Mouse (Mus musculus): ENCODE measurements around the gene Hoxa6. TPM values are rescaled to one million over a fixed set of nuclear protein-coding genes. Genes with fewer than 3 reads are reported as not detected.
A peak's percentile ranks its signal among the peaks of the same experiment; 100 is the strongest.

The Hoxa6 gene
- total and polyA plus RNA-seq, 2 experiments, result not detected

GRCm38 (mm10) chr6:52217895-52218642, 9.5 kb upstream of the Hoxa6 start:
- no peak overlapping the region for H3K4me3 ChIP-seq (ENCODE audit: insufficient read depth, low read depth, low read length)
- peaks cover 3% of the 10 kb centered on the region; the same call in 1 of the 2 replicates for H3K4me1 ChIP-seq (ENCODE audit: control insufficient read depth, insufficient read depth, low read length)
- no peak overlapping the region for H3K9ac ChIP-seq (ENCODE audit: low read depth, low read length)
- 18% methylated on average over 23 of the region's 23 CpGs for WGBS
- no peaks in the 10 kb centered on the region for H3K36me3 ChIP-seq (ENCODE audit: control insufficient read depth, insufficient read depth, low read length)
- TF ChIP-seq POLR2A (IDR thresholded peaks at IDR 0.05; ENCODE audit: extremely low read depth, insufficient read depth, low read length), result no peak
- TF ChIP-seq CTCF (IDR thresholded peaks at IDR 0.05; ENCODE audit: low read depth, low read length), result no peak
- H3K27ac ChIP-seq (replicated peaks; ENCODE audit: insufficient read depth, low read depth, low read length), result no peak overlapping the region
- H3K27me3 ChIP-seq (ENCODE audit: control insufficient read depth, insufficient read depth, low read length), result peaks cover 49% of the 10 kb centered on the region
- DNase-seq (ENCODE audit: extremely low read depth, low read depth, low spot score), result no peak
- H3K79me2 ChIP-seq (ENCODE audit: control insufficient read depth, insufficient read depth, low read length), result no peaks in the 10 kb centered on the region

DNA sequence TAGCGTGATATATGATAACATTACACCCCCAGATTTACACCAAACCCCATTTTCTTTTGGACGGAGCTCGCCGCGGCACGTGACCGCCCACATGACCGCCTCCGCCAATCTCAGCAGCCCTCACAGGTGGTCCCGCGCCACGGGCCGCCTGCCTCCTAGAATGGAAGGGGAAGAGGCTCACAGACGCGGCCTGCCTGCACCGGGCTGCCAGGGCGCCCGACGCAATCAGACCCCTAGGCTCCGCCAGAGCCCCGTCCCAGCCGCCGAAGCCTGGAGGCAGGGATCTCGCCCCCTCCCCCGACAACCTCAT, 8.9 kb upstream of the Hoxa6 start:
- peaks cover 3% of the 10 kb centered on the region; the same call in 1 of the 2 replicates for H3K4me1 ChIP-seq (ENCODE audit: control insufficient read depth, insufficient read depth, low read length)
- H3K27me3 ChIP-seq (ENCODE audit: control insufficient read depth, insufficient read depth, low read length), result peaks cover 51% of the 10 kb centered on the region
- no peak overlapping the region for H3K27ac ChIP-seq (replicated peaks; ENCODE audit: insufficient read depth, low read depth, low read length)
- WGBS, result 2% methylated on average over 25 of the region's 25 CpGs
- peak overlapping the region; percentile 19; the same call in 1 of the 2 replicates for H3K4me3 ChIP-seq (ENCODE audit: insufficient read depth, low read depth, low read length)
- no peaks in the 10 kb centered on the region for H3K79me2 ChIP-seq (ENCODE audit: control insufficient read depth, insufficient read depth, low read length)
- no peak overlapping the region for H3K9ac ChIP-seq (ENCODE audit: low read depth, low read length)
- TF ChIP-seq POLR2A (IDR thresholded peaks at IDR 0.05; ENCODE audit: extremely low read depth, insufficient read depth, low read length), result no peak
- no peak for TF ChIP-seq CTCF (IDR thresholded peaks at IDR 0.05; ENCODE audit: low read depth, low read length)
- DNase-seq (ENCODE audit: extremely low read depth, low read depth, low spot score), result no peak
- no peaks in the 10 kb centered on the region for H3K36me3 ChIP-seq (ENCODE audit: control insufficient read depth, insufficient read depth, low read length)

- peaks cover 3% of the 10 kb centered on the region; the same call in 1 of the 2 replicates for H3K4me1 ChIP-seq (ENCODE audit: control insufficient read depth, insufficient read depth, low read length)
- TF ChIP-seq CTCF (IDR thresholded peaks at IDR 0.05; ENCODE audit: low read depth, low read length) (no peak), POLR2A (IDR thresholded peaks at IDR 0.05; ENCODE audit: extremely low read depth, insufficient read depth, low read length) (no peak)
- no peak overlapping the region for H3K9ac ChIP-seq (ENCODE audit: low read depth, low read length)
- H3K79me2 ChIP-seq (ENCODE audit: control insufficient read depth, insufficient read depth, low read length), result no peaks in the 10 kb centered on the region
- H3K4me3 ChIP-seq (ENCODE audit: insufficient read depth, low read depth, low read length), result no peak overlapping the region; the same call in 1 of the 2 replicates
- H3K27ac ChIP-seq (replicated peaks; ENCODE audit: insufficient read depth, low read depth, low read length), result no peak overlapping the region
- no peak for DNase-seq (ENCODE audit: extremely low read depth, low read depth, low spot score)
- WGBS, result 6% methylated on average over 60 of the region's 60 CpGs
- peaks cover 53% of the 10 kb centered on the region for H3K27me3 ChIP-seq (ENCODE audit: control insufficient read depth, insufficient read depth, low read length)
- no peaks in the 10 kb centered on the region for H3K36me3 ChIP-seq (ENCODE audit: control insufficient read depth, insufficient read depth, low read length)
Measured at GRCm38 (mm10) chr6:52216691-52217458, 8.4 kb upstream of the Hoxa6 start.

GRCm38 (mm10) chr6:52215771-52216535, 7.4 kb upstream of the Hoxa6 start:
- H3K9ac ChIP-seq (ENCODE audit: low read depth, low read length), result no peak overlapping the region
- no peak for DNase-seq (ENCODE audit: extremely low read depth, low read depth, low spot score)
- TF ChIP-seq POLR2A (IDR thresholded peaks at IDR 0.05; ENCODE audit: extremely low read depth, insufficient read depth, low read length) (no peak), CTCF (IDR thresholded peaks at IDR 0.05; ENCODE audit: low read depth, low read length) (no peak)
- H3K79me2 ChIP-seq (ENCODE audit: control insufficient read depth, insufficient read depth, low read length), result no peaks in the 10 kb centered on the region
- WGBS, result 10% methylated on average over 30 of the region's 30 CpGs
- no peak overlapping the region for H3K27ac ChIP-seq (replicated peaks; ENCODE audit: insufficient read depth, low read depth, low read length)
- peaks cover 59% of the 10 kb centered on the region for H3K27me3 ChIP-seq (ENCODE audit: control insufficient read depth, insufficient read depth, low read length)
- no peak overlapping the region for H3K4me3 ChIP-seq (ENCODE audit: insufficient read depth, low read depth, low read length)
- H3K36me3 ChIP-seq (ENCODE audit: control insufficient read depth, insufficient read depth, low read length), result no peaks in the 10 kb centered on the region
- no peaks in the 10 kb centered on the region for H3K4me1 ChIP-seq (ENCODE audit: control insufficient read depth, insufficient read depth, low read length)

DNA sequence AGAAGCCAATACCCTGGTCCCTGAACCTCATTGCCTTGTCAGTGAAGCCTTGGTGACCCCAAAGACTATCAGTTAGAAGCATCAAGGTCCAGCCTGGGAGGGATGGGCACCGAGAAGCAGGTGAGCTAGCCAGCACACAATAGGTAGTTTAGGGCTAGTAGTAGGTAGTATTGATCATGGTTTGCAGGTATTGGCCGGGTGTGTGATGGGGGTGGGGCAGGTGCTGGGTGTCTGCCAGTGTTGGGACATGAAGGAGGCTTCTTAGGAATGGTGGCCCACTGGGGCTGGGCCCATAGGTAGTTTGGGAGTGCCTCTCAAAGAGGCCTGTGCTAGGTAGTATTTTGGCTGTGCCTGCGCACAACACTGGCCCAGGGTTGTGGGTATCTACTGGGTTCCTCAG, 6.5 kb upstream of the Hoxa6 start:
- TF ChIP-seq POLR2A (IDR thresholded peaks at IDR 0.05; ENCODE audit: extremely low read depth, insufficient read depth, low read length) (no peak), CTCF (IDR thresholded peaks at IDR 0.05; ENCODE audit: low read depth, low read length) (no peak)
- Histone ChIP-seq H3K4me1 (ENCODE audit: control insufficient read depth, insufficient read depth, low read length) (no peaks in the 10 kb centered on the region), H3K79me2 (ENCODE audit: control insufficient read depth, insufficient read depth, low read length) (no peaks in the 10 kb centered on the region), H3K27me3 (ENCODE audit: control insufficient read depth, insufficient read depth, low read length) (peaks cover 56% of the 10 kb centered on the region), H3K4me3 (ENCODE audit: insufficient read depth, low read depth, low read length) (no peak overlapping the region), H3K36me3 (ENCODE audit: control insufficient read depth, insufficient read depth, low read length) (no peaks in the 10 kb centered on the region), H3K27ac (replicated peaks; ENCODE audit: insufficient read depth, low read depth, low read length) (no peak overlapping the region), H3K9ac (ENCODE audit: low read depth, low read length) (no peak overlapping the region)
- no peak for DNase-seq (ENCODE audit: extremely low read depth, low read depth, low spot score)
- WGBS, result 24% methylated on average over 3 of the region's 3 CpGs
